14 mouse cellular contexts compared by ENCODE assay signal in the genomic region with DNA sequence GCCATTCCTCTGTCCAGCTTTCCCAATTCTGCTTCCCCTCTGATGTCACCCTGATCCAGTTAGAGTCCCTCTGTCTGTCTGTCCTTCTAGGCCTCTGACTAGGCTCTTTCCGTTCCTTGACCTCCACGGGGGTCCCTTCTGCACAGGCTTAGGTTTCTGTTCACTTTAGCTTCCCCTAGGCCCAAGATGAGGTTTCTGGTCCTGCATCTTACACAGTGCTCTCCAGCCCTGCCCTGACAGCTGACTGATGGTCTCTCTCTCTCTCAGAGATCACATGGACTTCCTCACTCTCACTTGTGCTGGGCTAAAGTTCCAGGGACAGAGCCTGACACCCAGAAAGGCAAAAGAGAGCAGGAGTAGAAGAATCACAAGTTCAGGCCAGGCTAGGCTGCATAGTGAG. TPM values are rescaled to one million over a fixed set of nuclear protein-coding genes. Genes with fewer than 3 reads are reported as not detected.
DNase-seq lines count a peak whose midpoint lies in the region; ATAC-seq and TF ChIP-seq lines count a peak whose summit lies in the region.
"Had no signal": no experiment of that assay in that cellular context is flagged by ENCODE, and none has a peak within 500 bp of the region (broad histone marks: within the 10 kb centered on the region; RNA-seq: fewer than 3 reads in every experiment).

No protein-coding gene starts in this region.

- peak overlapping the region; percentile 3 for H3K27ac ChIP-seq in heart, embryonic 16.5 days (ENCODE audit: low read length)
- H3K27ac ChIP-seq in liver, embryonic 16.5 days (ENCODE audit: low read length), result peak overlapping the region; percentile 33; the same call in 1 of the 2 replicates
- H3K27ac ChIP-seq in testis, adult 2 months (ENCODE audit: control insufficient read depth, insufficient read depth, low read depth, low read length), result peak overlapping the region; percentile 79
- H3K27ac ChIP-seq: embryonic facial prominence, embryonic 13.5 days; limb, embryonic 12.5 days; stomach, embryonic 15.5 days had no signal

- peak overlapping the region; percentile 38; the same call in 1 of the 2 replicates for H3K9ac ChIP-seq in heart, embryonic 16.5 days (ENCODE audit: low read length)
- H3K9ac ChIP-seq in liver, embryonic 16.5 days (ENCODE audit: low read depth, low read length), result no peak overlapping the region
- H3K9ac ChIP-seq: forebrain, postnatal 0 days; limb, embryonic 12.5 days; stomach, embryonic 15.5 days had no signal

- no peaks in the 10 kb centered on the region for H3K27me3 ChIP-seq in heart, embryonic 16.5 days (ENCODE audit: control insufficient read depth, insufficient read depth, low read length)
- no peaks in the 10 kb centered on the region for H3K27me3 ChIP-seq in liver, embryonic 16.5 days (ENCODE audit: control insufficient read depth, insufficient read depth, low read depth, low read length)
- no peaks in the 10 kb centered on the region for H3K27me3 ChIP-seq in testis, adult 2 months (ENCODE audit: control insufficient read depth, insufficient read depth, low read length)
- H3K27me3 ChIP-seq: embryonic facial prominence, embryonic 13.5 days; stomach, embryonic 15.5 days had no signal

- no peaks in the 10 kb centered on the region for H3K9me3 ChIP-seq in heart, embryonic 16.5 days (replicated peaks; ENCODE audit: control insufficient read depth, low read length)
- H3K9me3 ChIP-seq in liver, embryonic 16.5 days (replicated peaks; ENCODE audit: control insufficient read depth, low read length), result no peaks in the 10 kb centered on the region
- H3K9me3 ChIP-seq: embryonic facial prominence, embryonic 13.5 days; G1E; limb, embryonic 12.5 days; stomach, embryonic 15.5 days had no signal

- peaks cover 15% of the 10 kb centered on the region for H3K4me1 ChIP-seq in heart, embryonic 16.5 days (ENCODE audit: control insufficient read depth, insufficient read depth, low read length)
- peaks cover 4% of the 10 kb centered on the region for H3K4me1 ChIP-seq in liver, embryonic 16.5 days (ENCODE audit: control insufficient read depth, low read depth, low read length)
- H3K4me1 ChIP-seq in testis, adult 2 months (ENCODE audit: control insufficient read depth, insufficient read depth, low read length), result peaks cover 2% of the 10 kb centered on the region; the same call in 1 of the 2 replicates
- H3K4me1 ChIP-seq: limb, embryonic 12.5 days had no signal

- H3K4me2 ChIP-seq in heart, embryonic 16.5 days (ENCODE audit: low read depth, low read length), result no peak overlapping the region
- H3K4me2 ChIP-seq in liver, embryonic 16.5 days (ENCODE audit: low read depth, low read length), result no peak overlapping the region
- H3K4me2 ChIP-seq: embryonic facial prominence, embryonic 13.5 days; limb, embryonic 12.5 days; stomach, embryonic 15.5 days had no signal

- no peak for DNase-seq in heart, adult 11 months
- DNase-seq in liver, result no peak
- DNase-seq in testis, postnatal 10 days (ENCODE audit: low spot score), result no peak
- DNase-seq in Muller cell, postnatal 12 days (ENCODE audit: inconsistent ontology term), result no peak
- DNase-seq: forebrain, postnatal 0 days had no signal

- TF ChIP-seq CTCF in testis, adult 2 months (IDR thresholded peaks at IDR 0.05; ENCODE audit: control insufficient read depth, insufficient read depth, insufficient replicate concordance, low read depth, low read length), result no peak

- 84% methylated on average over 2 of the region's 2 CpGs for WGBS in heart, embryonic 16.5 days
- WGBS in liver, embryonic 16.5 days (ENCODE audit: insufficient replicate concordance), result 53% methylated on average over 2 of the region's 2 CpGs

- TF ChIP-seq POLR2A in testis, adult 2 months (IDR thresholded peaks at IDR 0.05; ENCODE audit: control insufficient read depth, low read depth, low read length), result no peak

- no peak for ATAC-seq in heart, embryonic 16.5 days (replicated peaks; ENCODE audit: extremely low read depth, insufficient read depth, low FRiP score)
- no peak for ATAC-seq in liver, embryonic 16.5 days (ENCODE audit: low read depth)
- ATAC-seq: CD4-positive, CD25-positive, alpha-beta regulatory T cell, adult 4 months had no signal

- H3K36me3 ChIP-seq in heart, embryonic 16.5 days (ENCODE audit: control insufficient read depth, insufficient read depth), result no peaks in the 10 kb centered on the region
- H3K36me3 ChIP-seq in liver, embryonic 16.5 days (ENCODE audit: control insufficient read depth, insufficient read depth), result no peaks in the 10 kb centered on the region
- H3K36me3 ChIP-seq in testis, adult 2 months (ENCODE audit: control insufficient read depth, insufficient read depth, low read length), result no peaks in the 10 kb centered on the region
- H3K36me3 ChIP-seq: embryonic facial prominence, embryonic 13.5 days; G1E; limb, embryonic 12.5 days; stomach, embryonic 15.5 days had no signal

- H3K4me3 ChIP-seq in heart, embryonic 16.5 days (ENCODE audit: low read length), result no peak overlapping the region
- no peak overlapping the region for H3K4me3 ChIP-seq in liver, embryonic 16.5 days (ENCODE audit: low read depth, low read length)
- no peak overlapping the region for H3K4me3 ChIP-seq in testis, adult 2 months (ENCODE audit: control insufficient read depth, low read depth, low read length)
- H3K4me3 ChIP-seq: embryonic facial prominence, embryonic 13.5 days; limb, embryonic 12.5 days; stomach, embryonic 15.5 days had no signal

RNA-seq across cellular contexts. Expression of gene Capn9, which starts 10.6 kb away (rescaled TPM):
- polyA plus RNA-seq in heart, embryonic 16.5 days (2015; fragmentation: Nextera tagmentation; extraction: Ambion mirVana), result 0.16 and 0.39 TPM in 2 replicates
- polyA plus RNA-seq in liver, embryonic 16.5 days (2015; fragmentation: Nextera tagmentation; extraction: Ambion mirVana), result 0.08 TPM in 1 of 2 replicates, not detected in the other
- 0.58 and 0.75 TPM in 2 replicates for polyA plus RNA-seq in testis, adult 2 months (2012; rRNA removed)
- polyA plus RNA-seq: CD4-positive, CD25-positive, alpha-beta regulatory T cell, adult 4 months; G1E; kidney, embryonic 16.5 days; limb, embryonic 12.5 days had no signal

RNA-seq across cellular contexts. Expression of gene Agt, which starts 17.1 kb away (rescaled TPM):
- polyA plus RNA-seq in heart, embryonic 16.5 days (2015; fragmentation: Nextera tagmentation; extraction: Ambion mirVana), result 2.1 and 2.6 TPM in 2 replicates
- 258 and 290 TPM in 2 replicates for polyA plus RNA-seq in liver, embryonic 16.5 days (2015; fragmentation: Nextera tagmentation; extraction: Ambion mirVana)
- polyA plus RNA-seq in testis, adult 2 months (2012; rRNA removed), result 143 and 231 TPM in 2 replicates
- polyA plus RNA-seq: CD4-positive, CD25-positive, alpha-beta regulatory T cell, adult 4 months; G1E; limb, embryonic 12.5 days had no signal

Comparison
In these comparisons a context has a peak if more than half of its experiments do, and no peak if none do; other contexts are left out.
1. H3K27ac ChIP-seq: peak in every context shown above with its lines; median percentile 79 in testis, adult 2 months; 33 in liver, embryonic 16.5 days; 3 in heart, embryonic 16.5 days.
2. RNA of gene Agt, which starts 17.1 kb away (polyA plus RNA-seq): 258 to 290 TPM in liver, embryonic 16.5 days and 143 to 231 TPM in testis, adult 2 months; 2.1 to 2.6 TPM in heart, embryonic 16.5 days; every median in the first group is over 10 times any median in the second.